Mouse (Mus musculus): ENCODE data around the gene Rbm45.

DNA sequence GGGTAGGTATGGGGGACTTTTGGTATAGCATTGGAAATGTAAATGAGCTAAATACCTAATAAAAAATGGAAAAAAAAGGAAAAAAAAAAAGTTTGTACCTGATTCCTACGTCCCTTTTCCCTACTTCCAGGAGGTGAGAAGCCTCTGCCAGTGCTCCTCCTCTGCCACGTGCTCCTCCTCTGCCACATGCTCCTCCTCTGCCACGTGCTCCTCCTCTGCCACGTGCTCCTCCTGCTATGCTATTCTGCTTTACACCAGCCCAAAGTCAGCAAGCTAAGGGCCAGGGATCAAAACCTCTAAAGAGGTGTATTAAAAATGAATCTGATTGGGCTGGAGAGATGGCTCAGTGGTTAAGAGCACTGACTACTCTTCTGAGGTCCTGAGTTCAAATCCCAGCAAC is 4.0 kb upstream of the Rbm45 start:
- no peak for TF ChIP-seq CTCF (IDR thresholded peaks at IDR 0.05; ENCODE audit: borderline replicate concordance, insufficient read depth, low read depth, low read length)
- no peak for TF ChIP-seq POLR2A (IDR thresholded peaks at IDR 0.05; ENCODE audit: borderline replicate concordance, insufficient read depth, low read length)
